Mouse (Mus musculus): ENCODE data around the gene Mapk8ip2. TPM values are rescaled to one million over a fixed set of nuclear protein-coding genes. Genes with fewer than 3 reads are reported as not detected.

The Mapk8ip2 gene
- total and polyA plus RNA-seq, 3 experiments = 0.01 to 0.04 TPM; not detected in 1

GRCm38 (mm10) chr15:89471476-89471875 is 17.8 kb downstream of the Mapk8ip2 start:
- Histone ChIP-seq H3K9ac (ENCODE audit: control insufficient read depth, low read depth, low read length, poor library complexity, severe bottlenecking) (no peak overlapping the region), H3K27me3 (ENCODE audit: control insufficient read depth in 1 of 2, insufficient read depth in 2 of 2, low read length in 2 of 2) (no peaks in the 10 kb centered on the region; a peak in 1 of 4 replicates), H3K4me3 (ENCODE audit: control insufficient read depth in 1 of 2, insufficient read depth in 1 of 2, low read depth in 2 of 2, low read length in 2 of 2) (no peak overlapping the region), H3K36me3 (ENCODE audit: control insufficient read depth in 1 of 2, insufficient read depth in 2 of 2, low read length in 2 of 2) (no peaks in the 10 kb centered on the region), H3K9me3 (replicated peaks; ENCODE audit: insufficient read depth, low read length) (no peaks in the 10 kb centered on the region), H3K4me1 (ENCODE audit: control insufficient read depth in 1 of 2, insufficient read depth in 2 of 2, low read length in 2 of 2) (peaks cover 0 to 6% of the 10 kb centered on the region in 2 experiments; a peak in 1 of 4 replicates), H3K79me2 (ENCODE audit: control insufficient read depth, insufficient read depth, low read length, poor library complexity) (no peaks in the 10 kb centered on the region; the same call in 1 of the 2 replicates), H3K27ac (ENCODE audit: control insufficient read depth, low read depth, low read length) (no peak overlapping the region)
- TF ChIP-seq MAZ (IDR thresholded peaks at IDR 0.05; ENCODE audit: low read depth, low read length) (no peak), HCFC1 (IDR thresholded peaks at IDR 0.05; ENCODE audit: low read depth, low read length) (no peak), ETS1 (IDR thresholded peaks at IDR 0.05; ENCODE audit: low read depth, low read length) (no peak), ZMIZ1 (IDR thresholded peaks at IDR 0.05; ENCODE audit: low read depth, low read length) (no peak), KAT2A (conservative IDR thresholded peaks at IDR 0.05; ENCODE audit: low read depth, low read length) (no peak)
- DNase-seq (ENCODE audit: low read depth, low spot score) = no peak

DNA sequence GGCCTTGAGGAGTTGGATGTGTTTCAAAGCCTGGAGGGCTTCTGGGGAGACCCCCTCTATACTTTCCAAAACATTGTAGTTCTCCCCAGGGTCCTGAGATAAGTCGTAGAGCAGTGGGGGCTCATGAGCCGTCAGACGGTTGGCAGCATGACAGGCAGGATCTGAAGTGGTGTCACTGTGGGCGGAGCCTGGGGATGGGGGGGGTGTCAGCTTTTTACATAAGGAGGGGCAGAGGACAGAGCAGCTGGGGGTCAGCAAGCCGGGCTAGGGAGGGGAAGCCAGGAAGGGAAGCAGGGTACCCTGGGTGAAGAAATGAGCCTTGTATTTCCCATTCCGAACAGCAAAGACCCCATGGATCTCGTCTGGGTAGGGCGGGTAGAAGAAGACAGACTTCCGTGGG is 19.7 kb downstream of the Mapk8ip2 start:
- DNase-seq (ENCODE audit: low read depth, low spot score) = no peak
- Histone ChIP-seq H3K9ac (ENCODE audit: control insufficient read depth, low read depth, low read length, poor library complexity, severe bottlenecking) (no peak overlapping the region), H3K9me3 (replicated peaks; ENCODE audit: insufficient read depth, low read length) (no peaks in the 10 kb centered on the region), H3K27ac (ENCODE audit: control insufficient read depth, low read depth, low read length) (no peak overlapping the region), H3K27me3 (ENCODE audit: control insufficient read depth in 1 of 2, insufficient read depth in 2 of 2, low read length in 2 of 2) (no peaks in the 10 kb centered on the region), H3K36me3 (ENCODE audit: control insufficient read depth in 1 of 2, insufficient read depth in 2 of 2, low read length in 2 of 2) (no peaks in the 10 kb centered on the region), H3K4me3 (ENCODE audit: control insufficient read depth in 1 of 2, insufficient read depth in 1 of 2, low read depth in 2 of 2, low read length in 2 of 2) (no peak overlapping the region), H3K79me2 (ENCODE audit: control insufficient read depth, insufficient read depth, low read length, poor library complexity) (no peaks in the 10 kb centered on the region; the same call in 1 of the 2 replicates), H3K4me1 (ENCODE audit: control insufficient read depth in 1 of 2, insufficient read depth in 2 of 2, low read length in 2 of 2) (peaks cover 0 to 9% of the 10 kb centered on the region in 2 experiments; a peak in 2 of 4 replicates)
- TF ChIP-seq SIN3A (IDR thresholded peaks at IDR 0.05; ENCODE audit: low read length) (no peak), NRF1 (IDR thresholded peaks at IDR 0.05; ENCODE audit: insufficient read depth, low read depth, low read length, poor library complexity, severe bottlenecking) (no peak), BHLHE40 (IDR thresholded peaks at IDR 0.05; ENCODE audit: borderline replicate concordance, low read depth, low read length) (no peak), UBTF (IDR thresholded peaks at IDR 0.05; ENCODE audit: borderline replicate concordance, insufficient read depth, low read depth, low read length) (no peak), ZKSCAN1 (IDR thresholded peaks at IDR 0.05; ENCODE audit: low read depth, low read length) (no peak), MAZ (IDR thresholded peaks at IDR 0.05; ENCODE audit: low read depth, low read length) (no peak)

DNA sequence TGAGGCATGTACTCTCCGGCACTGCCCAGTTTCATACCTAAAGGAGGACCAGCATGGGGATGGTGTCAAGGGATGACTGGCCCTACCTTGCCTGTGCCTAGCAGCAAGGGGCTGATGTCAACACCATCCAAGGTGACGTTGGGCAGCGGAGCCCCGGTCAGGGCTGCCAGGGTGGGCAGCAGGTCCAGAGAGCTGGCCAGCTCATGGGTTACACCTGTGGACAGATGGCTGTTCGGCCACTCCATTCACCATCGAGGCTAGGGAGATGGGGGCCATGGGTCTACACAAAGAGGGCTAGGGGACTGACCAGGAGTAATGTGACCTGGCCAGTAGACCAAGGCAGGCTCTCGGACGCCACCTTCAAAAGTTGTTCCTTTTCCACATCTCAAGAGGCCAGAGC is 20.2 kb downstream of the Mapk8ip2 start:
- Histone ChIP-seq H3K4me1 (ENCODE audit: control insufficient read depth in 1 of 2, insufficient read depth in 2 of 2, low read length in 2 of 2) (peaks cover 0 to 9% of the 10 kb centered on the region in 2 experiments; a peak in 2 of 4 replicates), H3K79me2 (ENCODE audit: control insufficient read depth, insufficient read depth, low read length, poor library complexity) (no peaks in the 10 kb centered on the region; the same call in 1 of the 2 replicates), H3K36me3 (ENCODE audit: control insufficient read depth in 1 of 2, insufficient read depth in 2 of 2, low read length in 2 of 2) (no peaks in the 10 kb centered on the region), H3K9ac (ENCODE audit: control insufficient read depth, low read depth, low read length, poor library complexity, severe bottlenecking) (no peak overlapping the region), H3K27ac (ENCODE audit: control insufficient read depth, low read depth, low read length) (no peak overlapping the region), H3K9me3 (replicated peaks; ENCODE audit: insufficient read depth, low read length) (no peaks in the 10 kb centered on the region), H3K27me3 (ENCODE audit: control insufficient read depth in 1 of 2, insufficient read depth in 2 of 2, low read length in 2 of 2) (no peaks in the 10 kb centered on the region), H3K4me3 (ENCODE audit: control insufficient read depth in 1 of 2, insufficient read depth in 1 of 2, low read depth in 2 of 2, low read length in 2 of 2) (no peak overlapping the region)
- no peak for TF ChIP-seq NRF1 (IDR thresholded peaks at IDR 0.05; ENCODE audit: insufficient read depth, low read depth, low read length, poor library complexity, severe bottlenecking)
- TF ChIP-seq GABPA (IDR thresholded peaks at IDR 0.05; ENCODE audit: low read depth, low read length) = no peak
- TF ChIP-seq ZC3H11A (IDR thresholded peaks at IDR 0.05; ENCODE audit: low read depth, low read length) = no peak
- TF ChIP-seq MYC (IDR thresholded peaks at IDR 0.05; ENCODE audit: low read depth, low read length) = no peak
- no peak for TF ChIP-seq CTCF (IDR thresholded peaks at IDR 0.05 in 2 of 3, conservative IDR thresholded peaks at IDR 0.05 in 1 of 3; ENCODE audit: control insufficient read depth in 1 of 3, insufficient read depth in 1 of 3, low read depth in 2 of 3, low read length in 3 of 3, poor library complexity in 1 of 3, severe bottlenecking in 1 of 3)
- TF ChIP-seq JUND (IDR thresholded peaks at IDR 0.05; ENCODE audit: low read depth, low read length) = no peak
- no peak for TF ChIP-seq NELFE (IDR thresholded peaks at IDR 0.05; ENCODE audit: low read depth, low read length)
- TF ChIP-seq MAX (IDR thresholded peaks at IDR 0.05; ENCODE audit: low read length) = no peak
- TF ChIP-seq RAD21 (IDR thresholded peaks at IDR 0.05; ENCODE audit: low read depth, low read length) = no peak
- no peak for TF ChIP-seq MAZ (IDR thresholded peaks at IDR 0.05; ENCODE audit: low read depth, low read length)
- no peak for TF ChIP-seq MYB (IDR thresholded peaks at IDR 0.05; ENCODE audit: low read depth, low read length)
- TF ChIP-seq E2F4 (IDR thresholded peaks at IDR 0.05; ENCODE audit: borderline replicate concordance, low read depth, low read length) = no peak
- no peak for TF ChIP-seq GATA1 (IDR thresholded peaks at IDR 0.05; ENCODE audit: low read depth, low read length)
- no peak for TF ChIP-seq ZNF384 (IDR thresholded peaks at IDR 0.05; ENCODE audit: low read depth, low read length)
- no peak for TF ChIP-seq CHD1 (IDR thresholded peaks at IDR 0.05; ENCODE audit: low read depth, low read length)
- no peak for TF ChIP-seq SIN3A (IDR thresholded peaks at IDR 0.05; ENCODE audit: low read length)
- no peak for TF ChIP-seq POLR2AphosphoS2 (IDR thresholded peaks at IDR 0.05; ENCODE audit: low read length)
- no peak for TF ChIP-seq CHD2 (IDR thresholded peaks at IDR 0.05; ENCODE audit: low read length)
- DNase-seq (ENCODE audit: low read depth, low spot score) = no peak
